7 mouse cellular contexts compared by ENCODE assay signal in the genomic region with DNA sequence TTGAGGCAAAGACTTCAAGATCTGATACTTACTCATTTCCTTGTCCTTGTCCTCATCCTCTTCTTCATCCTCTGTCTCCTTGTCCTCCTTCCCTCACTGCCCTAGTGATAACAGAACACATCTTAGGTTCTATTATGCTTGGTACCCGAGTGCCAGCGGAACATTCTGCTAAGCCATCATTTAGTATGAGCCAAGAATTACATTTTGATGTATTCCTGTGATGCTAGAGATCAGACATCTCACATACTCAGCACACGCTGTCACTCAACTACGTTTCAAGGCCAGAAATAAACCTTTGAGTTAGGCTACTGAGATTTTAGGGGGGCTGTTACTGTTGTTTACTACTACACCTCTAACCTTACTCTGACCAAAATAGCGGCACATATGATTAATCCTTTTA. TPM values are rescaled to one million over a fixed set of nuclear protein-coding genes. Genes with fewer than 3 reads are reported as not detected.
DNase-seq lines count a peak whose midpoint lies in the region; ATAC-seq lines count a peak whose summit lies in the region.

A gene (minus strand): TSS at position 101 of the 400 bp plus-strand sequence.

- H3K27me3 ChIP-seq in forebrain, embryonic 14.5 days (replicated peaks; ENCODE audit: control insufficient read depth, insufficient read depth, low read length) = no peaks in the 10 kb centered on the region
- H3K27me3 ChIP-seq in liver, embryonic 12.5 days (replicated peaks) = no peaks in the 10 kb centered on the region

- no peak within 1 kb of the TSS for H3K9ac ChIP-seq in forebrain, embryonic 14.5 days (ENCODE audit: low read length)
- H3K9ac ChIP-seq in liver, embryonic 12.5 days = no peak within 1 kb of the TSS

- WGBS in forebrain, embryonic 14.5 days = 88% methylated on average over 5 of the region's 5 CpGs
- 66% methylated on average over 5 of the region's 5 CpGs for WGBS in liver, embryonic 12.5 days (ENCODE audit: insufficient replicate concordance)

- no peak within 1 kb of the TSS for H3K4me3 ChIP-seq in forebrain, embryonic 14.5 days (ENCODE audit: low read depth, low read length)
- H3K4me3 ChIP-seq in liver, embryonic 12.5 days = no peak within 1 kb of the TSS

- no peaks in the 10 kb centered on the region for H3K36me3 ChIP-seq in forebrain, embryonic 14.5 days (ENCODE audit: control insufficient read depth, insufficient read depth, low read length)
- no peaks in the 10 kb centered on the region for H3K36me3 ChIP-seq in liver, embryonic 12.5 days

- H3K27ac ChIP-seq in forebrain, embryonic 14.5 days (ENCODE audit: low read depth, low read length) = no peak within 1 kb of the TSS
- no peak within 1 kb of the TSS for H3K27ac ChIP-seq in liver, embryonic 12.5 days

- no peak for ATAC-seq in forebrain, embryonic 14.5 days
- ATAC-seq in hematopoietic stem cell, adult 5-6 weeks (replicated peaks in 1 of 2; ENCODE audit: insufficient read depth in 1 of 2, low FRiP score in 2 of 2, low TSS enrichment in 1 of 2, low read depth in 1 of 2, poor library complexity in 2 of 2, severe bottlenecking in 2 of 2) = no peak
- no peak for ATAC-seq in liver, embryonic 12.5 days

- no peaks in the 10 kb centered on the region for H3K4me1 ChIP-seq in forebrain, embryonic 14.5 days (ENCODE audit: control insufficient read depth, insufficient read depth, low read length)
- no peaks in the 10 kb centered on the region for H3K4me1 ChIP-seq in liver, embryonic 12.5 days

- no peak for DNase-seq in urinary bladder, adult 2 months (ENCODE audit: low spot score)
- no peak for DNase-seq in urinary bladder, postnatal 10 days (ENCODE audit: low spot score)
- DNase-seq in forebrain, embryonic 14.5 days (ENCODE audit: low spot score) = no peak
- DNase-seq in retina, embryonic 14.5 days (ENCODE audit: low spot score) = no peak
- no peak for DNase-seq in ovary, postnatal 14 days (ENCODE audit: low spot score)

- no peak within 1 kb of the TSS for H3K4me2 ChIP-seq in forebrain, embryonic 14.5 days (ENCODE audit: low read length)
- no peak within 1 kb of the TSS for H3K4me2 ChIP-seq in liver, embryonic 12.5 days

- H3K9me3 ChIP-seq in forebrain, embryonic 14.5 days (replicated peaks; ENCODE audit: control insufficient read depth, low read length) = no peaks in the 10 kb centered on the region
- no peaks in the 10 kb centered on the region for H3K9me3 ChIP-seq in liver, embryonic 12.5 days (replicated peaks)

RNA-seq across cellular contexts. Expression of the gene that starts here (rescaled TPM):
- 22.4 and 23.5 TPM in 2 replicates for polyA plus RNA-seq in urinary bladder, adult 2 months (2012; rRNA removed)
- 57.2 and 63.7 TPM in 2 replicates for polyA plus RNA-seq in forebrain, embryonic 14.5 days (2014; fragmentation: Nextera tagmentation; extraction: Ambion mirVana)
- total RNA-seq in hematopoietic stem cell, adult 5-6 weeks (2017) = 34.7 and 52.1 TPM in 2 replicates
- 30.2 and 31.9 TPM in 2 replicates for polyA plus RNA-seq in liver, embryonic 12.5 days (2016; fragmentation: Nextera tagmentation; extraction: Ambion mirVana)
